Mouse (Mus musculus): ENCODE results near the gene Dapl1.
A peak's percentile ranks its signal among the peaks of the same experiment; 100 is the strongest.

The Dapl1 gene

DNA sequence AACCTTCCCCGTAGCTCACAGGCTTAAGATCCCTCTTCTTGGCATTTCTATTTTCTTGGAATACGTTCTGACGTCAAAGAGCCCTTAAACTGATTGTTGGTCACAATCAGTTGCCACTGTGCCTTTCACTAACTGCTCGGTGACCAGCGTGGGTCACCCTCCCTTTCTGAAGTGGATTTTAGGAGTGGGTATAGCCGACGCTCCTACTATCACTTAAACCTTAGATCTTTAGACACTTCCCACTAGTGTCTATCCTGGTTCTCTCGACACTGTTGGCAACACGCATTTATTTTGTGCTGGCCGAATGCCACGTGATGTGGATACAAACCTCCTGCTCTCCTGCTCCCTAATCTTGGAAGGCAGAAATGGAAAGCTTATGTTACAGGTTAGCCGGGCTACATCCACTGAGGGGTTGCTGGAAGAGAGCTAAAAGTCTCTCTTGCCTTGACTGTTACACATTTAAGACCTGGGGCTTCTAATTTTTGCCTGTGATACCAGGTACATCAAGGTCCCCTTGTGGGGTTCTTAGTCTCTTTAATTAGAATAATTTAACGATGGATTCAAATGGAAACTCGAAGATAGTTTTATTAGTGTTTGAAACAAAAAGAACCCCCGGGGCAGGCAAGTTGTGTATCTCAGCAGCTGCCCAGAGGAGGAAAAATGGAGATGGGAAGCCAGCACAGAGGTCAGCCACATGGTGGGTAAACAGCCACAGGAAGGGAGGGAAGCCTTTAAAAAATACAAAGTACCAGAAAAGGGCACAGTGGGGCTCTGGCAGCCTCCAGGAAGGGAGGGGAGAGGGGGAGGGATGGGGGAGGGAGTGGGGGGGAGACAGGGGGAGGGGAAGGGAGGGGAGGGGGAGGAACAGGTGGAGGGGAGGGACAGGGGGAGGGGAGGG is 13.2 kb upstream of the Dapl1 start:
- no peak for DNase-seq (ENCODE audit: low spot score in 2 of 2)

DNA sequence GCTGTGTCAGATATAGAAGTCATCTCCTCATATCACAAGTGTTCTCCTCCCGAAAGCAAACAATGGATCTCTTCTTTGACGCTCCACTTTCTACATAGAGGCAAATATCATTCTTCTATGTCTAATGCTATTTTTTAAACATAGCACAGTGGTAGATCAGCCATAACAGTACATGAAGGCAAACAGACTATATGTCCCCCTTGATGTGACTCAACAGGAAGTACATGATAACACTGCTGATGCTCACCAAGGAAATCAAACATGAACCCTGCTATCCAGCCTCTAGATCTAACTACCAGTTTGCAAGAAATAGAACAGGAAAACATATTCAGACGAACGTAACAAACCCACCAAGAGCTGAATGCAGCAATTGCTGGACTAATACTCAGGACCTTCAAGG is 10.1 kb upstream of the Dapl1 start:
- no peak for DNase-seq (ENCODE audit: low spot score in 2 of 2)

GRCm38 (mm10) chr2:59485080-59485479 is 627 bp downstream of the Dapl1 start:
- DNase-seq (ENCODE audit: low spot score in 2 of 2), result no peak

GRCm38 (mm10) chr2:59485657-59486056 is 1.2 kb downstream of the Dapl1 start:
- DNase-seq (ENCODE audit: low spot score in 2 of 2), result no peak

DNA sequence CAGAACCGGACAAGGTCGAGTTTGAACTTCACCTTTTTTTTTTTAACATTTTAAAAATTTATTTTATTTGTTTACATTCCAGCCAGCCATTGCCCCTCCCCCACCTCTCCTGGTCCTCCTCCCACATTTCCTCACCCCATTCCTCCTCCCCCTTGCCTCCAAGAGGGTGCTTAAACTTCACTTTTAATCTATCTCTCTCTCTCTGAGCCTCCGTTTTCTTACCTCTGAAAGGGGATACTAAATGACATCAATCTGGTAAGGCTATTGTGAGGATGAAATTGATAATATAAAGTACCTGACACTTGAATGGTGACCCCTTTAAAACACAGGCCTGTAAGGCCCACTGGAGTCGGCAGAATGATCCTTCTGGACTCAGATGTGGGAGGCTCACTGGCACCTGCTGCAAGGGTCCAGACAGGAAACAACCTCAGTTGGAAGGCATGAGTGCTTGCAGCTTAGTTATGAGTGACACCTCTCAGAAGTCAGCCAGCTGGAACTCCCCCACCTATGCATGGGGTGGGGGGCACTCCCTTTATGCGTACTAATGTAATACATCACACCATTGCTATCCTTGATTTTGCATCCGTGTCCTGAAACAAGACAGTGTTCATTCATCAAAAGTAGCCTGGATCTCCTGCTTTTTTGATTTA is 1.9 kb downstream of the Dapl1 start:
- DNase-seq (ENCODE audit: low spot score in 2 of 2), result no peak

GRCm38 (mm10) chr2:59488235-59488634 is 3.8 kb downstream of the Dapl1 start:
- DNase-seq (ENCODE audit: low spot score in 2 of 2), result no peak

GRCm38 (mm10) chr2:59490353-59490752 is 5.9 kb downstream of the Dapl1 start:
- no peak for DNase-seq (ENCODE audit: low spot score in 2 of 2)

DNA sequence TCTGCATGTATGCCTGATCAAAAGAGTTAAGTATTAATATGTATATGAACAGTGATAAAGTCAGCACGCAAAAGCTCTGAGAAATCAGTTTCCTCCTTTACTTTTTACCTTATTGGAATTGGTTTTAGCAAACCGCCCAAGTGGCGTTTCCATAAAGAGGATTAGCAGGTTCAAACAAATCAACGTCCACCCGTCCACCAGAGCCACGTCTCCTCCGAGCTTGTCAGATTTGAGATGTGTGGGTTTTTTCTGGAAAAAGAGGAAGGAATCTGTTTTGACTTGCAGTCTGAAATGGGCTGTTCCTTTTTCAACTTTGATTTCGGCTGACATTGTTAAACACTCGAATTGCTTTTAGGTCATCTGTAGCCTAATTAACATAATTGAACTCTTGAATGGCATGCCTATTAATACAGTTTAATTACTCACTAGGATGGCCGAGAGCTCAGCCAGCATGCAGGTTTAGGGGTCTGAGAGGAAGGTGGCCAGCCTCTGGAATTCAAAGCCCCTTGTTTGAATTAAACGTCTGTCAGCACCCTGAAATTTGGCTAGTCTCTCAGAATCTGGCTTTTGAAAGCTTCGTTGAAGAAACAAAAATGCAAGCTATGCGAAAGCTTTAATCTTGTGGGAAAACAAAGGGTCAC is 9.1 kb downstream of the Dapl1 start:
- DNase-seq (ENCODE audit: low spot score in 2 of 2), result no peak

- DNase-seq (ENCODE audit: low spot score in 2 of 2), result no peak
Observed at GRCm38 (mm10) chr2:59499146-59499545, 14.7 kb downstream of the Dapl1 start.

DNA sequence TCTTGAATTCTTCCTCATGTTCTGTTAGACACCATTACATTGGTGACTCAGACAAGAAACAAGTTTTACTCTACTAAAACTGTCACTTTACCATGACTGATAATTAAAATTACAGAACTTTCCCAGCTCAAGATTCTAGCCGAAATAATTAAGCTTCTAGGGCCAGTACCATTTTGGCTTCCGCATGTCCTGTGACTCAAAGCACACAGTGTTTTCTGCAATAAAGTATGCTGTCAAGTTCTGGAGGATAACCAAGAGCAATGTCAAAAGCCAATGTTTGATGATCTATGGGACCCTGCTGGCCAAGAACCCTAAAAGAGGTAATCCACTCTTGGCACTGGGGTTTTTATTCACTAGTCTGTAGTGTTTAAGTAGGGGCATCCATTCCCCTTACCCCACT is 15.3 kb downstream of the Dapl1 start:
- DNase-seq (ENCODE audit: low spot score in 2 of 2), result no peak

DNA sequence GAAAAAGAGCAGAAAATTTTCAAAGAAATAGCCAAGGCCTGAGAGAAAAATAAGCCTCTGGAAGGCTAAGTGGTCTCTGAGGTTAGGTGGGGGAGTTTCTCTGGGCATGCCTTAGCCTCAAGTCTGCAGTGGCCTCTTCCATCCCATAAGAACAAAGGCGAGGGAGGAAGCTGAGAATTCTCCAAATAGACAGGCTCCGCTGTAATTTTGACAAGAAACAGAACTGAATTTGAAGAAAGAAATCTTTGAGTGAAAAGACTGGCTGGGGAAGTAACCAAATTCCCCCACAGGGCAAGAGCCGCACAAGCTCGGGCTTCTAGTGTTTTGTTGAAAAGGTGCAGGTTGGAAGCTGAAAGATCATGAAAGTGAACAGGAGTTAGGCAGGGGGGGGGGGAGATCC is 24.6 kb downstream of the Dapl1 start:
- DNase-seq (ENCODE audit: low spot score in 2 of 2), result no peak

- no peak for DNase-seq (ENCODE audit: low spot score in 2 of 2)
Observed at GRCm38 (mm10) chr2:59510416-59510815, 26.0 kb downstream of the Dapl1 start.

DNA sequence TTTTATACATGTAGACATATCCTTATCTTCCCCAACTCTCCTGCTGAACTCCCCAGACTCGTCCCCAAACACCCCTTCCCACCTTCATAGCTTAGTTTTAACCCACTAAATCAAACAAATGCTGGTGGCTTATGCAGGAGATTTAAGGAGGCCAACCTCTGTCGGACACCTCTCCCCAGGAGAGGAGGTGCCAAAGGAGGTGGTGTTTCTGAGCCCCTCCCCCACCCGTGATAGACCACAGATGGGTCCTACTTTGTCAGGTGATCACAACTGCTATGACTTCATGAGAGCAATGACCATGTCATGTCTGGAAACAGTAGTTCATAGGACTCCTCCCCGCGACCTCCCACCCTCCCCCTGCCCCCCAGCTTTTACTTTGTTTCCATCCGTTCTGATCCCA is 26.4 kb downstream of the Dapl1 start:
- no peak for DNase-seq (ENCODE audit: low spot score in 2 of 2)

DNA sequence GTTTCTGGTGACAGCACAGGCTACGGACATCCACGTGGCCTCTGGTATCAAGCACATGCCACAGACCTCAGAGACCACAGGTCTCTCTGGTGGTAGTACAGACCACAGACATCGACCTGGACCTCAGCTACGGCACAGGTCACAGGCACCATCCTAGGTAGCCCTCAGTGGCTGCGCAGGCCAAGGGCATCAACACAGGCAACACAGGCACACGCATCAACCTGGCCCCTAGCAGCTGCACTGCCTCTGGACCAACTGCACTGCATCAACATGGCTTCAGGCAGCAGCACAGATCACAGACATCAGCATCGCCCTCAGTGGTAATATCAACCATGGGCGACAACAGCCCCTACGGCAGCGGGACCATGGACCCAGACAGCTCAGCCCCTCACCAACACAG is 36.2 kb downstream of the Dapl1 start:
- no peak for DNase-seq (ENCODE audit: low spot score in 2 of 2)

DNA sequence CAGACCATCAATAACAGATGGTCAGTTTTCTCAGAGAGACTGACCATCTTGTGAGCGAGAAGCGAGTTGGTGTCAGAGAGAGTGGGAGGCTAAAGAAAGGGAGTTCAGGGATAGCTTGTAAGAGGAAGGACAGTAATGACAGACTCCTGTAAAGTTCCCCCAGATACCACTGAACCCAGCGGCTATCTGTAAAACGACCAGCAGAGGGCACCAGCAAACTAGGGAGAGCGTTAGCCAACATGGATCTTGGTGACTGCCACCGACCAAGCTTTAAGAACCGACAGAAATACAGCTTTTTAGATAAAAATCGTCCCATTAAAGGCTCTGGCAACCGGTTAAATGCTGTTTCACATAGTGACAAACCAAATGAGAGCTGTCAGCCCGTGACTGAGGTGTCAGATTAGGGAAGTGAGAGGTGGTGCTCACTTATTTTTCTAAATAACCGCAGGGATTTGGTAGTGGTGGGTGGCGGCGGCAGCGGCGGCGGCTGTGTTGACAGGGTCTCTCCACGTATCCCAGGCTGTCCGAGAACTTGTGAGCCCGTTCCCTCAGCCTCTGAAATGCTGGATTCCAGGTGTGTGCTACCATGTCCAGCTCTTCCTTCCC is 37.7 kb downstream of the Dapl1 start:
- peak; percentile 38 to 78 for DNase-seq (ENCODE audit: low spot score in 2 of 2)

DNA sequence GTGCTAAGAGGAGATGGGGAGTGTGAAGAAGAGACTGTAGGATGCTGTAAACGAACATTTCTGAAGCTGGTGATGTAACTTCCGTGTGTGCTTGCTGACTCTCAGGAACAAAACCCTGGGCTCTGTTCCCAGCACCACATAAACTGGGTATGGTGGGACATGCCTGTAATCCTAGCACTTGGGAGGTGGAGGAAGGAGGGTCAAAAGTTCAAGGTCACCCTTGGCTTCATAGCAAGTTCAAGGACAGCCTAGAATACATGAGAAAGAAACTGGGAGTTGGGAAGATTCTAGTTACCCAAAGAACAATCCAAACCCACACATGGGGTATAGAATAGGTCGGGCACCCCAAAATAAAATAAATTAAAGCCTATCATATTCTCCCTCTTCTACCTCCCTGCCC is 39.1 kb downstream of the Dapl1 start:
- no peak for DNase-seq (ENCODE audit: low spot score in 2 of 2)

GRCm38 (mm10) chr2:59526893-59527292 is 42.4 kb downstream of the Dapl1 start:
- DNase-seq (ENCODE audit: low spot score in 2 of 2), result no peak

- DNase-seq (ENCODE audit: low spot score in 2 of 2), result no peak
Observed at GRCm38 (mm10) chr2:59529574-59530080, 45.2 kb downstream of the Dapl1 start.

GRCm38 (mm10) chr2:59530811-59531210 is 46.4 kb downstream of the Dapl1 start:
- no peak for DNase-seq (ENCODE audit: low spot score in 2 of 2)

DNA sequence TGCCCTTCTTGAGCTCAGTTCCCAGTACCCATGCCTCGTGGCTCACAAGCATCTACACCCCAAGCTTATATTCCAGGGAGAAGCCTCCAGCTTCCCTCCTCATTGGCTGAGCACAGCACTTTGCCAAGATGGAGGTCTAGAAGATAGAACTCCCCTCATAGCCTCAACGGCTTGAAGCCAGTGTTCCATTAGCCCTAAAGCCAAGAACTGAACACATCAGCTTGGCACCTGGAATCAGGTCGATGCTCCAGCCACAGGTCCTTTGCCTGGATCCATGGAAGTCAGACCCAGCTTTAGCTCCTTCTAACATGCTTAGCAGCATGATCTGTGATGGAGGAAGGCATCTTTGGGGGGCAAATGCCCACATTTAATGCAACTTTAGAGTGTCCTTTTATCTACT is 48.5 kb downstream of the Dapl1 start:
- no peak for DNase-seq (ENCODE audit: low spot score in 2 of 2)

GRCm38 (mm10) chr2:59533504-59533903 is 49.1 kb downstream of the Dapl1 start:
- DNase-seq (ENCODE audit: low spot score in 2 of 2), result no peak
